Mouse (Mus musculus) G1E (cell line): ENCODE results near the gene C3. TPM values are rescaled to one million over a fixed set of nuclear protein-coding genes. Genes with fewer than 3 reads are reported as not detected.
A peak's percentile ranks its signal among the peaks of the same experiment; 100 is the strongest.

Experiments used
- ATAC-seq: 2 replicates; pipeline ENCODE4 v1.8.0; 2016; ENCODE audit warnings: mild to moderate bottlenecking; ENCODE audit not compliant: insufficient number of reproducible peaks, poor library complexity, low FRiP score, severe bottlenecking; ENCODE audit errors: extremely low read depth
- DNase-seq: peaks from one replicate; pipeline ENCODE4 v3.0.0; 2012; ENCODE audit warnings: low spot score
- H3K27me3 ChIP-seq: 2 replicates; pipeline ENCODE4 v1.6.1; 2012; ENCODE audit warnings: mild to moderate bottlenecking, low read length, inconsistent platforms; ENCODE audit not compliant: insufficient read depth
- H3K36me3 ChIP-seq: replicated peaks from 2 replicates; pipeline ENCODE3; 2012; ENCODE audit warnings: mild to moderate bottlenecking, inconsistent platforms
- H3K4me1 ChIP-seq: 2 replicates; pipeline ENCODE4 v1.6.1; 2012; ENCODE audit warnings: low read depth, low read length, inconsistent platforms, mixed read lengths; ENCODE audit not compliant: insufficient read depth
- H3K4me3 ChIP-seq: 2 replicates; pipeline ENCODE4 v1.5.1; 2012; ENCODE audit warnings: low read depth, mild to moderate bottlenecking, inconsistent platforms, low read length, moderate library complexity, mixed read lengths
- H3K9me3 ChIP-seq: replicated peaks from 2 replicates; pipeline ENCODE4 v1.6.1; 2012; ENCODE audit warnings: inconsistent platforms
- CTCF ChIP-seq: IDR thresholded peaks from 2 replicates; pipeline ENCODE4 v1.5.1; 2012; ENCODE audit warnings: low read depth, low read length, inconsistent platforms, mixed read lengths
- GATA1 ChIP-seq: IDR thresholded peaks from 2 replicates; pipeline ENCODE4 v1.6.1; 2012; ENCODE audit warnings: borderline replicate concordance, low read length, inconsistent platforms, mixed read lengths
- GATA2 ChIP-seq: IDR thresholded peaks from 2 replicates; pipeline ENCODE4 v1.6.1; 2012; ENCODE audit warnings: low read depth, low read length, inconsistent platforms, borderline replicate concordance
- POLR2AphosphoS5 ChIP-seq: IDR thresholded peaks from 2 replicates; pipeline ENCODE4 v1.6.1; 2012; ENCODE audit warnings: low read depth, low read length, inconsistent platforms; ENCODE audit not compliant: insufficient replicate concordance
- TAL1 ChIP-seq: conservative IDR thresholded peaks from 2 replicates; pipeline ENCODE4 v1.6.1; 2012; ENCODE audit warnings: low read depth, low read length, inconsistent platforms, mixed read lengths
- polyA plus RNA-seq: library from polyadenylated mRNA; stranded (reverse); fragments of >175 nt; gene quantifications from 2 replicates; pipeline ENCODE4 v1.2.3, GENCODE M21; 2012
- total RNA-seq, 2 experiments: library from RNA; stranded (forward) in 1 of 2; stranded (reverse) in 1 of 2; fragments of 200-1000 nt in 1 of 2; fragments of >200 nt in 1 of 2; fragmentation: Nextera tagmentation in 1 of 2; gene quantifications; 2 replicates each; pipeline ENCODE4 v1.2.3; 2014 to 2017

C3 gene
- total and polyA plus RNA-seq, 3 experiments = 0.04 to 0.27 TPM; not detected in 1

DNA sequence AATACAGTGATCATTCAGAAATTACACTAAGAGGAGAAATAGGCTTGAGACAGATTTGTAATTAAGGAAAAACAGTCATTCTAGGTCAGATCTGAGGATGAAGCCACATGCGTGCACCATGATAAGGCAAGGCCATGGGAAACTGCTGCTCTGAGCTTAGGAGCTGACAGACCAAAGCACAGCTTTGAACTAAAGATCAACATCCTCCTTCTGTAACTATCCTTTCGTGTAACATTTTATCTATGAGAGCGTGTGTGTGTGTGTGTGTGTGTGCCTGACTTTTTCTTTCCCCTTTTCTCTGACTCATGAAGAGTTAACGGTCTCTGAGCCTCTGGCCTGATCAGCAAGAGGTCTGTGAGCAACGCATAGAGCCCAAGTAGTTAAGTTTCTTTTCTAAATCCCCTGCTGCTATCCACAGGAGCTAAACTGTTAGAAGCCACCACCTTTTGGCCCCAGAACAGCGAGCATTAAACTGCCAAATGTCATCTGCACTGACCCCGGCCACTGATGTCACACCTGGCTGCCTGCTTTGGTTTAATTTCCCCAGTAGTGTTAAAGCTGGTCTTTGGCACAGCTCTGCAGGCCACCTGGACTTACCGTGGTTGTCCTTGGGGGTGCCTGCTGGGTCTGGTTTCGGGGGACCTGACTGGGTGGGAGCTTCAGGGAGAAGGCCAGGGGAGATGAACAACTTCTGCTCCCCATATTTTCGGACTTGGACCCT is 15.9 kb upstream of the C3 start:
- H3K4me1 ChIP-seq = peaks cover 42% of the 10 kb centered on the region
- no peak overlapping the region for H3K4me3 ChIP-seq
- H3K36me3 ChIP-seq = peaks cover 46% of the 10 kb centered on the region
- TF ChIP-seq POLR2AphosphoS5 = no peak
- no peak for TF ChIP-seq GATA2
- TF ChIP-seq TAL1 = no peak
- no peak for TF ChIP-seq GATA1
- TF ChIP-seq CTCF = no peak
- no peaks in the 10 kb centered on the region for H3K27me3 ChIP-seq
- no peak for DNase-seq
- no peaks in the 10 kb centered on the region for H3K9me3 ChIP-seq
- ATAC-seq = no peak

DNA sequence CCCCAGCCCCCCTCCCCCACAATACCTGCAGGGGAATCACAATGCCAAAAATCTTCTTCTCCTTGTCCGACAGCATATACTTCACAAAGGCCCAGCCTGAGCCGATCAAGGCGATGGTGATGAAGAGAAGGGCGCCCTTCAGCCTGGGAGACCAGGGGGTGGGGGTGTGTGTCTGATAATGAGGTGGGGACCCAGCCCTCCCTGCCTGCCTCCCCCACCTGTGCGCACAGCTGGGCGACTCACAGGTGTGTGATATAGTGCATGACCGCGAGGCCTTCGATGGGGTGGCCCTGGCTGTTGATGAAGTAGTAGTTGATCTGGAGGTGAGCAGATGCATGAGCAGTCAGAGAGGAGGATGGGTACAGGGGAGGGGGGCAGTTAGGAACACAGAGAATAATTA is 9.2 kb upstream of the C3 start:
- DNase-seq = no peak
- no peak overlapping the region for H3K4me3 ChIP-seq
- ATAC-seq = no peak
- no peaks in the 10 kb centered on the region for H3K9me3 ChIP-seq
- peaks cover 3% of the 10 kb centered on the region for H3K27me3 ChIP-seq
- TF ChIP-seq CTCF = no peak
- H3K4me1 ChIP-seq = peaks cover 2% of the 10 kb centered on the region
- H3K36me3 ChIP-seq = peaks cover 56% of the 10 kb centered on the region

DNA sequence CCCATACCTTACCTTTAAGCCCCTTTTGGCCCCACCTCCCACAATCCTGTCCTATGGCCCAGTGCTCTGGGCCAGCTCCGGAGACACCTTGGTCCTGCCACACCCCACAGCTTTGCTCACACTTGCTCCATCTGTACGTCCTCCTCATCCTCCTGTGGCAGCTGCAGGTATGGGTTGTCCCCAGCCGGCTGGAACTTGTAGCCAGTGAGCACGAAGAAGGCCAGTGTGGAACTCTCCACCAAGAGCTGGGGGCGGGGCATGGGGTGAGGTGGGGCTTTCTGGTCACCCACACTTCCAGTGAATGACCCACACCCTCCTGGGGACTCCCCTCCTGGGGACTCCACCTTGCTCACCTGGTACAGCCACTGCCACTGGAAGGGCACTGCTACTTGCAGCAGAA is 7.9 kb upstream of the C3 start:
- no peak for DNase-seq
- H3K27me3 ChIP-seq = peaks cover 12% of the 10 kb centered on the region
- peaks cover 48% of the 10 kb centered on the region for H3K36me3 ChIP-seq
- no peaks in the 10 kb centered on the region for H3K9me3 ChIP-seq
- TF ChIP-seq GATA1 (no peak), POLR2AphosphoS5 (no peak), GATA2 (no peak), TAL1 (no peak), CTCF (no peak)
- ATAC-seq = no peak
- H3K4me1 ChIP-seq = peaks cover 2% of the 10 kb centered on the region
- no peak overlapping the region for H3K4me3 ChIP-seq

DNA sequence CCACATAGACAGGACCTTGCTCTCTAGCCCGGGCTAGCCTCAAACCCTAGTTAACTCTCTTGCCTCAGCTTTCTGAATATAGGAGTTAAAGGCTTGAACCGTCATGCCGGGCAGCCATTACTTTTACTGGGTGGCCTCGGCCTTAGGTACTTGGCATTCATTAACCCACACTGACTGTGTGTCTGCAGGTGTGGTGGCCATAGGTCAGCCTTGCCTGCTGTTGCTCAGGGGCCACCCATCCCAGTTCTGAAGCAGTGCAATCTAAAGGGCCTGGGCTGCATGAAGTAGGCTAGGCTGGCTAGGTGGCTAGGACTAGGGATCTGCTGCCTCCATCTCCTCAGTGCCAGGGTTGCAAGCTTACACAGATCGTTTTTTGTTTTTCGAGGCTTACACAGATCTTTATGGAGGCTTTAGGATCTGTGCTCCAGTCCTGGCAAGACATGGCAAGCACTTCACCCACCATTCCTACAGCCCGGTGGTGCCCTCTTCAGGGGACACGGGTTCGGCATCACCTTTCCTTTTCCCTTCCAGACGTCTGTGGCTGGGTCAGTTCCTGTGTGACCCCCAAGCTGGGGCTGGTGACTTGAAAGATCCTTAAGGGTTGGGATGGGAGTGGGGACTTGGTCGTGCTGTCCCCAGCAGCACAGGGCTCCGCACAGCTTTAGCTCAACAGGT is 6.5 kb upstream of the C3 start:
- Histone ChIP-seq H3K4me1 (peaks cover 3% of the 10 kb centered on the region), H3K4me3 (no peak overlapping the region), H3K27me3 (peaks cover 24% of the 10 kb centered on the region), H3K9me3 (no peaks in the 10 kb centered on the region), H3K36me3 (peaks cover 48% of the 10 kb centered on the region)
- no peak for DNase-seq
- no peak for ATAC-seq
- TF ChIP-seq GATA2 (no peak), TAL1 (no peak), GATA1 (no peak), POLR2AphosphoS5 (no peak), CTCF (no peak)

DNA sequence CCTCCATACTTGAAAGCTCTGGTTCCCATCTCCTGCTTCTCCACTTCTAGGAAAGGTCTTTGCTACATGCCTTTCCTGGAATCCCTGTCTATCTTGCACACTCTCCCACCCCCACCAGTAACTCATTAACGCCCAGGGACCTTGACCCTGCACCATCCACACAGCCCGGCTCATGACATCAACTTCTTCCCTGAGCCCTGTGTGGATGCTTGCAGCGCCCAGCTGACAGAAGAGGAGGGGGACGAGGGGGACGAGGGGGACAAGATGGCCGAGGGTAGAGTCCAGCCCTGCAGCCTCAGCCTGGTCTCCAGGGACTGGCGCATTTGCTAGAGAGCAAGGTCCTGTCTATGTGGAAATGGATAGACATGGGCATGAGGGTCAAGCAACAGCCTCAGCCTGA is 5.1 kb upstream of the C3 start:
- H3K4me3 ChIP-seq = no peak overlapping the region
- H3K36me3 ChIP-seq = peaks cover 43% of the 10 kb centered on the region
- ATAC-seq = no peak
- H3K9me3 ChIP-seq = no peaks in the 10 kb centered on the region
- DNase-seq = no peak
- H3K27me3 ChIP-seq = peaks cover 30% of the 10 kb centered on the region
- TF ChIP-seq TAL1 = no peak
- no peak for TF ChIP-seq POLR2AphosphoS5
- TF ChIP-seq GATA2 = no peak
- TF ChIP-seq CTCF = no peak
- TF ChIP-seq GATA1 = no peak
- H3K4me1 ChIP-seq = peaks cover 3% of the 10 kb centered on the region

DNA sequence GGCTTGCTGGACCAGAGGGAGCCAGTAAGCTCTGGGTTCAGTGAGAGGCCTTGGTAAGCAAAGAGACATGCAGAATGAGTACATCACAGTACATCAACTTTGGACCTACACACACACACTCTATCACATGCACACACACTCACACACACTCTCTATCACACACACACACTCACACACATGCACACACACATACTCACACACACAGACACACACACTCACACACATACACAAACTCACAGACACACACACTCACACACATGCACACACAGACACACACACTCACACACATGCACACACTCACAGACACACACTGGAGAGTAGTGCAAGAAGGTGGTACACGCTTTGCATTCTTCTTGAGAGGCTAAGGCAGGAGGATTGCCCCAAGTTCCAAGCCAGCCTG is 4.3 kb upstream of the C3 start:
- TF ChIP-seq GATA1 (no peak), POLR2AphosphoS5 (0 out of 2 replicates have a peak, but pooled peaks have one; percentile 33)
- H3K4me1 ChIP-seq = peaks cover 3% of the 10 kb centered on the region

More for the DNA sequence above, 4.3 kb upstream of the C3 start:
- no peak overlapping the region for H3K4me3 ChIP-seq
- no peaks in the 10 kb centered on the region for H3K9me3 ChIP-seq
- ATAC-seq = no peak
- H3K27me3 ChIP-seq = peaks cover 35% of the 10 kb centered on the region
- peaks cover 35% of the 10 kb centered on the region for H3K36me3 ChIP-seq
- no peak for DNase-seq
